ENCODE assay signal across 13 mouse cellular contexts in genomic region chr6:117646628-117647027, GRCm38 (mm10).
A peak's percentile ranks its signal among the peaks of the same experiment; 100 is the strongest.
DNase-seq lines count a peak whose midpoint lies in the region; ATAC-seq and TF ChIP-seq lines count a peak whose summit lies in the region.
"Had no signal": no experiment of that assay in that cellular context is flagged by ENCODE, and none has a peak within 500 bp of the region (broad histone marks: within the 10 kb centered on the region; RNA-seq: fewer than 3 reads in every experiment).

No protein-coding gene starts in this region.

- WGBS in lung, postnatal 0 days = 67% methylated on average over 8 of the region's 8 CpGs
- 62% methylated on average over 8 of the region's 8 CpGs for WGBS in liver, postnatal 0 days (ENCODE audit: insufficient replicate concordance)
- 78% methylated on average over 8 of the region's 8 CpGs for WGBS in forebrain, embryonic 14.5 days

- H3K27ac ChIP-seq in lung, postnatal 0 days (ENCODE audit: low read length) = no peak overlapping the region
- H3K27ac ChIP-seq in liver, postnatal 0 days (ENCODE audit: low read depth) = no peak overlapping the region
- H3K27ac ChIP-seq in forebrain, embryonic 14.5 days (ENCODE audit: low read depth, low read length) = no peak overlapping the region
- H3K27ac ChIP-seq: heart, embryonic 13.5 days; midbrain, embryonic 15.5 days; stomach, embryonic 15.5 days had no signal

- no peak overlapping the region for H3K4me3 ChIP-seq in lung, postnatal 0 days (ENCODE audit: low read depth, low read length)
- H3K4me3 ChIP-seq in liver, postnatal 0 days (ENCODE audit: low read depth, low read length) = no peak overlapping the region
- no peak overlapping the region for H3K4me3 ChIP-seq in forebrain, embryonic 14.5 days (ENCODE audit: low read depth, low read length)
- H3K4me3 ChIP-seq: heart, embryonic 13.5 days; midbrain, embryonic 15.5 days; stomach, embryonic 15.5 days had no signal

- H3K27me3 ChIP-seq in lung, postnatal 0 days (replicated peaks; ENCODE audit: insufficient read depth, low read length) = no peaks in the 10 kb centered on the region
- H3K27me3 ChIP-seq in liver, postnatal 0 days (ENCODE audit: insufficient read depth, low read length) = no peaks in the 10 kb centered on the region
- no peaks in the 10 kb centered on the region for H3K27me3 ChIP-seq in forebrain, embryonic 14.5 days (replicated peaks; ENCODE audit: control insufficient read depth, insufficient read depth, low read length)
- H3K27me3 ChIP-seq: midbrain, embryonic 15.5 days; stomach, embryonic 15.5 days had no signal

- H3K36me3 ChIP-seq in lung, postnatal 0 days (ENCODE audit: insufficient read depth, low read length) = no peaks in the 10 kb centered on the region
- H3K36me3 ChIP-seq in liver, postnatal 0 days (replicated peaks; ENCODE audit: insufficient read depth, low read length) = no peaks in the 10 kb centered on the region
- H3K36me3 ChIP-seq in forebrain, embryonic 14.5 days (ENCODE audit: control insufficient read depth, insufficient read depth, low read length) = no peaks in the 10 kb centered on the region
- H3K36me3 ChIP-seq: heart, embryonic 13.5 days; midbrain, embryonic 15.5 days; stomach, embryonic 15.5 days had no signal

- H3K9me3 ChIP-seq in lung, postnatal 0 days (ENCODE audit: low read length) = no peaks in the 10 kb centered on the region
- no peaks in the 10 kb centered on the region for H3K9me3 ChIP-seq in liver, postnatal 0 days (ENCODE audit: low read length)
- H3K9me3 ChIP-seq in forebrain, embryonic 14.5 days (replicated peaks; ENCODE audit: control insufficient read depth, low read length) = no peaks in the 10 kb centered on the region
- H3K9me3 ChIP-seq: heart, embryonic 13.5 days; midbrain, embryonic 15.5 days; stomach, embryonic 15.5 days had no signal

- peak; percentile 25 for TF ChIP-seq CTCF in lung, postnatal 0 days (IDR thresholded peaks at IDR 0.05)
- peak; percentile 26; the same call in 1 of the 2 replicates for TF ChIP-seq CTCF in liver, postnatal 0 days (IDR thresholded peaks at IDR 0.05; ENCODE audit: low read depth)

- no peaks in the 10 kb centered on the region for H3K4me1 ChIP-seq in lung, postnatal 0 days (ENCODE audit: insufficient read depth, low read depth, low read length)
- no peaks in the 10 kb centered on the region for H3K4me1 ChIP-seq in liver, postnatal 0 days (ENCODE audit: insufficient read depth)
- no peaks in the 10 kb centered on the region for H3K4me1 ChIP-seq in forebrain, embryonic 14.5 days (ENCODE audit: control insufficient read depth, insufficient read depth, low read length)
- H3K4me1 ChIP-seq: heart, embryonic 13.5 days; midbrain, embryonic 15.5 days; stomach, embryonic 15.5 days had no signal

- peak; percentile 76 for ATAC-seq in frontal cortex, adult (ENCODE audit: low TSS enrichment)
- no peak for ATAC-seq in lung, postnatal 0 days
- no peak for ATAC-seq in liver, postnatal 0 days
- no peak for ATAC-seq in megakaryocyte progenitor cell, adult 5-6 weeks (replicated peaks; ENCODE audit: poor library complexity)
- no peak for ATAC-seq in forebrain, embryonic 14.5 days
- ATAC-seq: activated CD4-positive, CD25-positive, alpha-beta regulatory T cell, adult 4 months; midbrain, embryonic 15.5 days had no signal

- no peak overlapping the region for H3K4me2 ChIP-seq in lung, postnatal 0 days (replicated peaks; ENCODE audit: low read depth, low read length)
- H3K4me2 ChIP-seq in liver, postnatal 0 days (ENCODE audit: low read depth, low read length) = no peak overlapping the region
- H3K4me2 ChIP-seq in forebrain, embryonic 14.5 days (ENCODE audit: low read length) = no peak overlapping the region
- H3K4me2 ChIP-seq: heart, embryonic 13.5 days; midbrain, embryonic 15.5 days; stomach, embryonic 15.5 days had no signal

- DNase-seq in frontal cortex, postnatal 14 days (ENCODE audit: low spot score in 2 of 2) = no peak
- DNase-seq in lung, postnatal 0 days (ENCODE audit: low spot score) = peak; percentile 47
- no peak for DNase-seq in lung, adult 18-20 months
- DNase-seq in heart, postnatal 4 days = peak; percentile 18
- no peak for DNase-seq in liver, postnatal 0 days
- no peak for DNase-seq in forebrain, embryonic 14.5 days (ENCODE audit: low spot score)
- DNase-seq: cerebellum, postnatal 14 days had no signal

- TF ChIP-seq EP300 in lung, postnatal 0 days (IDR thresholded peaks at IDR 0.05) = no peak
- no peak for TF ChIP-seq EP300 in liver, postnatal 0 days (IDR thresholded peaks at IDR 0.05; ENCODE audit: low read depth)

- no peak overlapping the region for H3K9ac ChIP-seq in lung, postnatal 0 days (replicated peaks; ENCODE audit: low read depth)
- no peak overlapping the region for H3K9ac ChIP-seq in liver, postnatal 0 days (replicated peaks)
- H3K9ac ChIP-seq in forebrain, embryonic 14.5 days (ENCODE audit: low read length) = no peak overlapping the region
- H3K9ac ChIP-seq: heart, embryonic 13.5 days; midbrain, embryonic 15.5 days; stomach, embryonic 15.5 days had no signal

Comparison
In these comparisons a context has a peak if more than half of its experiments do, and no peak if none do; other contexts are left out.
1. DNase-seq: peak in lung, postnatal 0 days (single experiment) and heart, postnatal 4 days (single experiment); none in frontal cortex, postnatal 14 days (0 of 2), lung, adult 18-20 months (0 of 2), liver, postnatal 0 days (single experiment) and forebrain, embryonic 14.5 days (single experiment).